Mouse (Mus musculus): ENCODE measurements around the gene Gm7579. TPM values are rescaled to one million over a fixed set of nuclear protein-coding genes. Genes with fewer than 3 reads are reported as not detected.
"Not testable (repeated sequence)": the region's sequence is repeated elsewhere in the genome, so short reads cannot be mapped to it uniquely, and the experiment has no call there.

Gene Gm7579
- not detected in 2 replicates for polyA plus RNA-seq (2015; fragmentation: Nextera tagmentation; extraction: Ambion mirVana)

DNA sequence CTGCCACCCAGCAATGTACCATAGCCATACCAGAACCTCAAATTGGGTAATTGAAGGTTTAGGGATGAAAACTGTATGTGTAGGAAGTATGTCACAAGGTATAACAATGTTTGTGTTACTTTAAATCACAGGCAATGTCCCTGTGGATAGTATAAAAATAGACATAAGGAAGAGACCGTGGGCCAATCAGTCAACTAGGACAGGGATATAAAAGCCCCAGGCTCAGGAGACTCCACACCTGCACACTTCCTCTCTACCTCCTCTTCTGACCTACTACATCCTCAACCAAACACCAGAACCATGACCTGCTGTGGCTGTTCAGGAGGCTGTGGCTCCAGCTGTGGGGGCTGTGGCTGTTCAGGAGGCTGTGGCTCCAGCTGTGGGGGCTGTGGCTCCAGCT, at the start of gene Gm7579:
Gm7579 (plus strand) TSS at position 301 of the 400 bp plus-strand sequence.
- no peak within 1 kb of the TSS for H3K27ac ChIP-seq (replicated peaks)
- no peaks in the 10 kb centered on the region for H3K4me1 ChIP-seq
- no peak for ATAC-seq (ENCODE audit: extremely low read depth, insufficient number of reproducible peaks, low FRiP score, low TSS enrichment)
- peaks cover 4% of the 10 kb centered on the region for H3K27me3 ChIP-seq (replicated peaks)
- no peak within 1 kb of the TSS for H3K4me3 ChIP-seq
- H3K9me3 ChIP-seq = no peaks in the 10 kb centered on the region
- H3K9ac ChIP-seq = no peak within 1 kb of the TSS
- 59% methylated on average over 1 of the region's 1 CpGs for WGBS
- H3K4me2 ChIP-seq = no peak within 1 kb of the TSS
- no peaks in the 10 kb centered on the region for H3K36me3 ChIP-seq

DNA sequence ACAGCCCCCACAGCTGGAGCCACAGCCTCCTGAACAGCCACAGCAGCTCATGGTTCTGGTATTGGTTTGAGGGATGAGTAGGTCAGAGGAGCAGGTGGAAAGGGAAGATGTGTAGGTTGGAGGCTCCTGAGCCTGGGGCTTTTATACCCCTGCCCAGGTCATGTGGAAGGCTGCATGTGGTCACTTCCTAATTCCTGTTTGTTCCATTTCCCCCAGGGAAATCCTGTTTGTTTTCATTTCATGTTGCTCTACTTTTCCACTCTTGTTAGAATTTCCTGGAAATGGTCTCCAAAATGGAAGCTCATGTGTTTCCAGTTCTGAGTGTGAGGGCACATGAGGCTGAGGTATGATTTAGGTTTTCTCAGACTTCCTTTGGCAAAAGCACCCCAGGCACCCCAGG, 46.0 kb upstream of the Gm7579 start, which contains the start of gene Gm4553:
Gm4553 (minus strand) TSS at position 101 of the 400 bp plus-strand sequence.
- H3K9ac ChIP-seq; H3K4me3 ChIP-seq; ATAC-seq (ENCODE audit: extremely low read depth, insufficient number of reproducible peaks, low FRiP score, low TSS enrichment); H3K4me1 ChIP-seq; H3K27me3 ChIP-seq (replicated peaks); H3K4me2 ChIP-seq; H3K27ac ChIP-seq (replicated peaks); H3K36me3 ChIP-seq; H3K9me3 ChIP-seq: not testable (repeated sequence)

DNA sequence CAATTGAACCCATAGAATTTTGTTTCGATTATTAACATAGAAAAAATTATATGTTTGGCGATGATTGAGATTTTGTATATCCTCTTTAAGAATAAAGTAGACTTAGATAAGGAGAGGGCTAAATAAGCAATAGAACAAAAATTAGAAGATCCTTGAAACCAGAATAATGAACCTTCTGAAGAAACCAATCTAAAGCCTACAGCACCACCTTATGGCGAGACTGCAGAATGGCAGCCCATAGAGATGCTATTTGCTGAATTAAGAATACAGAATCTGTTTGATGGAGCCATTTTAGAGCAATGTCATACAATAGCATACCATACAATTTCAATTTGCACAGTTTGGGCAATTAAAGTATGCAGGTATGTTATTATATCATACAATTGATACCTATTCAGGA, 41.8 kb upstream of the Gm7579 start:
- no peaks in the 10 kb centered on the region; the same call in 1 of the 2 replicates for H3K27me3 ChIP-seq (replicated peaks)
- no peak overlapping the region for H3K4me2 ChIP-seq
- ATAC-seq (ENCODE audit: extremely low read depth, insufficient number of reproducible peaks, low FRiP score, low TSS enrichment) = no peak
- no peak overlapping the region for H3K27ac ChIP-seq (replicated peaks)
- H3K4me1 ChIP-seq = no peaks in the 10 kb centered on the region
- H3K9ac ChIP-seq = no peak overlapping the region
- WGBS = 41% methylated on average over 3 of the region's 3 CpGs
- H3K36me3 ChIP-seq = no peaks in the 10 kb centered on the region
- no peaks in the 10 kb centered on the region for H3K9me3 ChIP-seq
- H3K4me3 ChIP-seq = no peak overlapping the region

DNA sequence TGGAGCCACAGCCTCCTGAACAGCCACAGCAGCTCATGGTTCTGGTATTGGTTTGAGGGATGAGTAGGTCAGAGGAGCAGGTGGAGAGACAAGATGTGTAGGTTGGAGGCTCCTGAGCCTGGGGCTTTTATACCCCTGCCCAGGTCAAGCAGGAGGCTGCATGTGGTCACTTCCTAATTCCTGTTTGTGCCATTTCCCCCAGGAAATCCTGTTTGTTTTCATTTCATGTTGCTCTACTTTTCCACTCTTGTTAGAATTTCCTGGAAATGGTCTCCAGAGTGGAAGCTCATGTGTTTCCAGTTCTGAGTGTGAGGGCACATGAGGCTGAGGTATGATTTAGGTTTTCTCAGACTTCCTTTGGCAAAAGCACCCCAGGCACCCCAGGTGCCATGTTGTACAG, 35.8 kb upstream of the Gm7579 start, which contains the start of gene Krtap5-2:
Krtap5-2 (minus strand) TSS at position 101 of the 400 bp plus-strand sequence.
- H3K4me3 ChIP-seq; H3K9ac ChIP-seq; H3K36me3 ChIP-seq; H3K9me3 ChIP-seq; H3K4me1 ChIP-seq; H3K4me2 ChIP-seq; H3K27ac ChIP-seq (replicated peaks); H3K27me3 ChIP-seq (replicated peaks); ATAC-seq (ENCODE audit: extremely low read depth, insufficient number of reproducible peaks, low FRiP score, low TSS enrichment): not testable (repeated sequence)

DNA sequence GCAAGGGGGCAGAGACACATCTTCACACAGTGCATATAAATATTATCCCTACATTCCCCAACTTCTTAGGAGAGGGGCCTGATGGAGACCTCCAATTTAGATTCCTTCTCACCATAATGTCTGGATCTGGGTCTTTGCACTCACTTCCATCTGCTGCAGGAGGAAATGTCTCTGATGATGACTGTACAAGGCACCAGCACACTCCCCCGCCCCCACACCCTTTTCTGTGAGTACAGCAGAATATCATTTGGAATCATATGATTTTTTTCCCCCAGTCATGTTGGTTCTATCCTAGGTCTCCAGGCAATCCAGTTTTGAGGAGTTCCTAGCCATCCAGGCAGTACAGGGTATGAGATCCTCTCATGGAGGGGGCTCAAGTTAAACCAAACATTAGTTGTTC, 33.0 kb upstream of the Gm7579 start:
- Histone ChIP-seq H3K36me3 (no peaks in the 10 kb centered on the region), H3K4me2 (no peak overlapping the region), H3K27me3 (replicated peaks) (no peaks in the 10 kb centered on the region), H3K9me3 (no peaks in the 10 kb centered on the region), H3K4me3 (no peak overlapping the region), H3K9ac (no peak overlapping the region), H3K4me1 (no peaks in the 10 kb centered on the region), H3K27ac (replicated peaks) (no peak overlapping the region)
- 67% methylated on average over 1 of the region's 1 CpGs for WGBS
- ATAC-seq (ENCODE audit: extremely low read depth, insufficient number of reproducible peaks, low FRiP score, low TSS enrichment) = no peak

DNA sequence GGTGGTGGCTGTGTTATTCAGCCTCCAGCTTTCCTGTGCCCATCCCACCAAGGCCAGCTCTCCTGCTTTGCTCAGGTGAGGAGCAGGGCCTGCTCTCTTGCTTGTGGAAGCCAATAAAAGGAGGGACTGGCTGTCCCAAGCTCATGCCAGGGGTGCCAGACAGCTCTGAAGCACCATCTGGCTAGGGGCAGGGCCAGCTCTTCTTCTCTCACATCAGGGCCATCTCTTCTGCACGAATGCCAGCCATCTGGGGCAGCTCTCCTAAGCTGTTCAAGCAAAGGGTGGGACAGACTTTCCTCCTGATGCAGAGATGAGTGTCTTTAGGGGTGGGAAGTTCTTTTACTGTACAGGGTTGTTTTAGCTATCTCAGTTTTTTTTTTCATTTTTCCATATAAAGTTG, 30.6 kb upstream of the Gm7579 start:
- Histone ChIP-seq H3K9me3 (no peaks in the 10 kb centered on the region), H3K4me2 (no peak overlapping the region), H3K27ac (replicated peaks) (no peak overlapping the region), H3K27me3 (replicated peaks) (no peaks in the 10 kb centered on the region; the same call in 1 of the 2 replicates), H3K4me1 (no peaks in the 10 kb centered on the region), H3K4me3 (no peak overlapping the region), H3K9ac (no peak overlapping the region), H3K36me3 (no peaks in the 10 kb centered on the region)
- WGBS = 29% methylated on average over 1 of the region's 1 CpGs
- no peak for ATAC-seq (ENCODE audit: extremely low read depth, insufficient number of reproducible peaks, low FRiP score, low TSS enrichment)

DNA sequence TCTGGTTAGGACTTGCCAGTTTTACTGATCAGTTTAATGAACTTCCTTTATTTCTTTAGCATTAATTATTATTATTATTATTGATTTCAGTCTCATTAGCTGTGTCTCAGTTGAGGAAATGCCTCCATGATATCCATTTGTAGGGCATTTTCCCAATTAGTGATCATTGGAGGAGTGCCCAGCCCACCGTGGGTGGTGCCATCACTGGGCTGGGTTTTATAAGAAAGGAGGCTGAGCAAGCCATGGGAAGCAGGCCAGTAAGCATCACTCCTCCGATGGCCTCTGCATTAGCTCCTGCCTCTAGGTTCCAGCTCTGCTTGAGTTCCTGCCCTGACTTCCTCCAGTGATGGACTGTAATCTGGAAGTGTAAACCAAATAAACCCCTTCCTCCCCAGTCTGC, 23.5 kb upstream of the Gm7579 start:
- H3K27ac ChIP-seq (replicated peaks) = no peak overlapping the region
- H3K4me2 ChIP-seq = no peak overlapping the region
- WGBS = 58% methylated on average over 2 of the region's 2 CpGs
- H3K36me3 ChIP-seq = no peaks in the 10 kb centered on the region
- H3K9ac ChIP-seq = no peak overlapping the region
- H3K27me3 ChIP-seq (replicated peaks) = peaks cover 3% of the 10 kb centered on the region; the same call in 1 of the 2 replicates
- no peaks in the 10 kb centered on the region for H3K4me1 ChIP-seq
- H3K9me3 ChIP-seq = no peaks in the 10 kb centered on the region
- H3K4me3 ChIP-seq = no peak overlapping the region
- no peak for ATAC-seq (ENCODE audit: extremely low read depth, insufficient number of reproducible peaks, low FRiP score, low TSS enrichment)

DNA sequence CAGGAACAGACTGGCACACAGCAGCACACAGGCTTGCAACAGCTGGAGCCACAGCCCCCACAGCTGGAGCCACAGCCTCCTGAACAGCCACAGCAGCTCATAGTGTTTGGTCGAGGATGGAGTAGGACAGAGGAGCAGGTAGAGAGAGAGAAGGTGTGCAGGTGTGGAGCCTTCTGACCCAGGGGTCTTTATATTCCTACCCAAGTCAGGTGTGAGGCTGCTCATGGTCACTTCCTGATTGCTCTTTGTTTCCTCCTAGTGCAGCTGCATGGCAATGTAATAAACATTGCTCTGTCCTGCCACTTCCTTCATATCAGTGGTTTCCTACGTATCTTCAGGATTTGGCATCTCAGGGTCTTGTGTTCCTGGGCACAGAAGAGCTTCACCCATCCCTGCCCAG, 21.4 kb upstream of the Gm7579 start, which contains the start of gene Gm10153:
Gm10153 (minus strand) TSS at position 101 of the 400 bp plus-strand sequence.
- no peaks in the 10 kb centered on the region for H3K9me3 ChIP-seq
- no peak within 1 kb of the TSS for H3K9ac ChIP-seq
- H3K27me3 ChIP-seq (replicated peaks) = 0 out of 2 replicates have a peak, but pooled peaks cover 3% of the 10 kb centered on the region
- no peak within 1 kb of the TSS for H3K4me3 ChIP-seq
- H3K27ac ChIP-seq (replicated peaks) = no peak within 1 kb of the TSS
- 31% methylated on average over 2 of the region's 2 CpGs for WGBS
- no peak for ATAC-seq (ENCODE audit: extremely low read depth, insufficient number of reproducible peaks, low FRiP score, low TSS enrichment)
- H3K4me1 ChIP-seq = no peaks in the 10 kb centered on the region
- H3K4me2 ChIP-seq = no peak within 1 kb of the TSS
- no peaks in the 10 kb centered on the region for H3K36me3 ChIP-seq

DNA sequence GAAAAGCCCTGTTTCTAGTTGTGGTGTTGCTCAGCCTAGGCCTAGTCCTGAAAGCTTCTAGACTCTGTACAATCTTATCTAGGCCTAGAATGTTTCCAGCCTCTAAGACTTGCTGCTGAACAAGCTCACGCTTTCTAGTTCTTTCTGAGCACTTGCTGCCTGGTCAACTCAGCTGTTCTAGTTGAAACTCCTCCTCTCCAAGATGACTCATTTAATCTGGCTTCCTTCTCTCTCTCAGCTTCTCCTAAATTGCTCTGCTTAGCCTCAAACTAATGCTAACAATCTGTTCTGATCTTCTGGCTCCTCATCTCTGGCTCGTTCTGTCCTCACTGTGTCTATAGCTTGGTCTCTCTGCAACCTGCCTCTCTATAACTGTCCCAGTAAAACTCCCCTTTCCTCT, 12.9 kb upstream of the Gm7579 start:
- Histone ChIP-seq H3K4me2 (no peak overlapping the region), H3K9me3 (no peaks in the 10 kb centered on the region), H3K27ac (replicated peaks) (no peak overlapping the region), H3K4me1 (no peaks in the 10 kb centered on the region), H3K9ac (no peak overlapping the region), H3K27me3 (replicated peaks) (0 out of 2 replicates have a peak, but pooled peaks cover 5% of the 10 kb centered on the region), H3K36me3 (no peaks in the 10 kb centered on the region), H3K4me3 (no peak overlapping the region)
- ATAC-seq (ENCODE audit: extremely low read depth, insufficient number of reproducible peaks, low FRiP score, low TSS enrichment) = no peak
- WGBS = 67% methylated on average over 2 of the region's 2 CpGs

DNA sequence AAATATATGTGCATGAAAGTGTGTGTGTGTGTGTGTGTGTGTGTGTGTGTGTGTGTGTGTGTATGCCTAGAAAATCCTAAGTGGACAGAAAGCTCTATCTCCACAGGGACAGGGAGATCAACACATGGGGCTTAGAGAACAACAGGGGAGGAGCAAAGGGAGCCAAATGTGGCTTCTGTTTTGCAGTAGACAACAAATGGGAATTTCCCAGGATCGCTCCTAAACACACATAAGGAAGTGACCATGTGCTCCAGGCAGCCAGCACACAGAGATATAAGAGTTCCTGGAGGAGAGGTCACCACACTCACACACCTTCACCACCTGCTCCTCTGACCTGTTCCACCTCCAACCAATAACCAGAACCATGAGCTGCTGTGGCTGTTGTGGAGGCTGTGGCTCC, 10.6 kb upstream of the Gm7579 start, which contains the start of gene Krtap5-3:
Krtap5-3 (plus strand) TSS at position 301 of the 400 bp plus-strand sequence.
- no peak within 1 kb of the TSS for H3K4me3 ChIP-seq
- H3K4me2 ChIP-seq = no peak within 1 kb of the TSS
- no peak within 1 kb of the TSS for H3K9ac ChIP-seq
- no peaks in the 10 kb centered on the region for H3K36me3 ChIP-seq
- H3K27me3 ChIP-seq (replicated peaks) = 0 out of 2 replicates have a peak, but pooled peaks cover 5% of the 10 kb centered on the region
- no peaks in the 10 kb centered on the region for H3K4me1 ChIP-seq
- H3K27ac ChIP-seq (replicated peaks) = no peak within 1 kb of the TSS
- no peak for ATAC-seq (ENCODE audit: extremely low read depth, insufficient number of reproducible peaks, low FRiP score, low TSS enrichment)
- no peaks in the 10 kb centered on the region for H3K9me3 ChIP-seq
- 71% methylated on average over 1 of the region's 1 CpGs for WGBS

DNA sequence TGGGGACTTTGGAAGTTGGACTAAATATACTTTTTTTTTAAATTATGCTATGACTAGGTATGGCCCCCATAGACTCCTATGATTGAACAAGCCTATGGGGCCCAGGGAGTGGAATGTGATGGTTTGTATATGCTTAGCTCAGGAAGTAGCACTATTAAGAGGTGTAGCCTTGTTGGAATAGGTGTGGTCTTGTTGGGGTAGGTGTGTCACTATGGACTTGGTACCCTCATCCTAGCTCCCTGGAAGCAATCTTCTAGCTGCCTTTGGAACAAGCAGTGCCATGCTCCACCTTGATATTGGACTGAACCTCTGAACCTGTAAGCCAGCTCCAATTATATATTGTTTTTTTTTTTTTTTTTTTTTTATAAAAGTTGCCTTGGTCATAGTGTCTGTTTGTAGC, 6.2 kb upstream of the Gm7579 start:
- Histone ChIP-seq H3K36me3 (no peaks in the 10 kb centered on the region), H3K27me3 (replicated peaks) (peaks cover 4% of the 10 kb centered on the region; the same call in 1 of the 2 replicates), H3K4me2 (no peak overlapping the region), H3K27ac (replicated peaks) (no peak overlapping the region), H3K9ac (no peak overlapping the region), H3K9me3 (no peaks in the 10 kb centered on the region), H3K4me1 (no peaks in the 10 kb centered on the region), H3K4me3 (no peak overlapping the region)
- no peak for ATAC-seq (ENCODE audit: extremely low read depth, insufficient number of reproducible peaks, low FRiP score, low TSS enrichment)

DNA sequence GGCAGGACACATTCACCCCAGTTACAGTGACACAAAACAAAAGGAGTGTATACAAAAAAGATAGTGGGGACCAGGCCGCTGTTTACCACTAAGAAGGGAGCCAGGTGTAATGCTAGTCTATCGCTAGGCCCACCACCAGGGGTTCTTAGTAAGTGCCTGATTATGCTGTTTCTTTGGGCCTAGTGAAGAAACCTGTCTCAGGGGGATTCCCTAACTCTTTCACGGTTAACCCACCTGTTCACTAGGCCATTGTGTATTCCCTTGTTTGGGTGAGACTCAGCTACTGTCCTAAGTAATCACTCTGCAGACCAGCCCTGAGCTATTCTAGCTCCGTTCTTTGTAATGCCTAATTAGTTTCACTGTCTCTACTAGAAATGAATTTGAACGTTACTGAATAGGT, 4.8 kb upstream of the Gm7579 start:
- not testable (repeated sequence) for H3K4me3 ChIP-seq; H3K27ac ChIP-seq (replicated peaks); H3K9ac ChIP-seq; H3K4me2 ChIP-seq; ATAC-seq (ENCODE audit: extremely low read depth, insufficient number of reproducible peaks, low FRiP score, low TSS enrichment); H3K4me1 ChIP-seq; H3K27me3 ChIP-seq (replicated peaks); H3K36me3 ChIP-seq; H3K9me3 ChIP-seq
- 75% methylated on average over 5 of the region's 5 CpGs for WGBS

Data from heart, embryonic 13.5 days (tissue).